Mouse (Mus musculus) neural tube, embryonic 11.5 days (tissue): ENCODE data around the gene Cenpm. TPM values are rescaled to one million over a fixed set of nuclear protein-coding genes. Genes with fewer than 3 reads are reported as not detected.

Experiments
- ATAC-seq: fragments of 200-750 bp; cut with Nextera tagmentation; 2 replicates; pipeline ENCODE4 v1.8.0; 2017; ENCODE audit warnings: moderate number of reproducible peaks, mild to moderate bottlenecking, moderate TSS enrichment, moderate library complexity; ENCODE audit not compliant: insufficient read depth, low FRiP score, low TSS enrichment
- DNase-seq: peaks from one replicate; pipeline ENCODE4 v3.0.0-alpha.2; 2015; ENCODE audit warnings: low spot score
- H3K27ac ChIP-seq: fragments of 300-500 bp; sonication (generic); 2 replicates; pipeline ENCODE4 v1.5.1; 2014; ENCODE audit warnings: low read depth, mild to moderate bottlenecking, low read length
- H3K27me3 ChIP-seq: fragments of 300-500 bp; sonication (generic); 2 replicates; pipeline ENCODE4 v1.6.1; 2014; ENCODE audit warnings: mild to moderate bottlenecking, low read length, mixed read lengths; ENCODE audit not compliant: control insufficient read depth, insufficient read depth
- H3K36me3 ChIP-seq: fragments of 300-500 bp; sonication (generic); 2 replicates; pipeline ENCODE4 v1.6.1; 2014; ENCODE audit warnings: mild to moderate bottlenecking, low read length, moderate library complexity, mixed read lengths; ENCODE audit not compliant: control insufficient read depth, insufficient read depth
- H3K4me1 ChIP-seq: fragments of 300-500 bp; sonication (generic); 2 replicates; pipeline ENCODE4 v1.6.1; 2014; ENCODE audit warnings: low read length, mixed read lengths; ENCODE audit not compliant: control insufficient read depth, insufficient read depth
- H3K4me2 ChIP-seq: fragments of 300-500 bp; sonication (generic); 2 replicates; pipeline ENCODE4 v1.6.1; 2014; ENCODE audit warnings: low read depth, mild to moderate bottlenecking, moderate library complexity
- H3K4me3 ChIP-seq: fragments of 300-500 bp; sonication (generic); 2 replicates; pipeline ENCODE4 v1.5.1; 2014; ENCODE audit warnings: low read depth, low read length
- H3K9ac ChIP-seq: fragments of 300-500 bp; sonication (generic); 2 replicates; pipeline ENCODE4 v1.6.1; 2014; ENCODE audit warnings: mild to moderate bottlenecking, low read length
- H3K9me3 ChIP-seq: fragments of 300-500 bp; sonication (generic); 2 replicates; pipeline ENCODE4 v1.6.1; 2016; ENCODE audit warnings: low read length; ENCODE audit not compliant: control insufficient read depth
- WGBS: fragments of 180-500 bp; shearing (Covaris S2); extraction: QIAGEN DNeasy Blood & Tissue Kit; methylation state at CpG from one replicate; pipeline ENCODE4 v1.1.7; 2014; 5-methylcytosine and 5-hydroxymethylcytosine counted together
- polyA plus RNA-seq: library from polyadenylated mRNA; unstranded; fragments of >200 nt; fragmentation: Nextera tagmentation; extraction: Ambion mirVana; gene quantifications from 2 replicates; pipeline ENCODE4 v1.2.1, GENCODE M21; 2014

The Cenpm gene
- polyA plus RNA-seq, 1 experiment from 2014 or later: 64.4 TPM

DNA sequence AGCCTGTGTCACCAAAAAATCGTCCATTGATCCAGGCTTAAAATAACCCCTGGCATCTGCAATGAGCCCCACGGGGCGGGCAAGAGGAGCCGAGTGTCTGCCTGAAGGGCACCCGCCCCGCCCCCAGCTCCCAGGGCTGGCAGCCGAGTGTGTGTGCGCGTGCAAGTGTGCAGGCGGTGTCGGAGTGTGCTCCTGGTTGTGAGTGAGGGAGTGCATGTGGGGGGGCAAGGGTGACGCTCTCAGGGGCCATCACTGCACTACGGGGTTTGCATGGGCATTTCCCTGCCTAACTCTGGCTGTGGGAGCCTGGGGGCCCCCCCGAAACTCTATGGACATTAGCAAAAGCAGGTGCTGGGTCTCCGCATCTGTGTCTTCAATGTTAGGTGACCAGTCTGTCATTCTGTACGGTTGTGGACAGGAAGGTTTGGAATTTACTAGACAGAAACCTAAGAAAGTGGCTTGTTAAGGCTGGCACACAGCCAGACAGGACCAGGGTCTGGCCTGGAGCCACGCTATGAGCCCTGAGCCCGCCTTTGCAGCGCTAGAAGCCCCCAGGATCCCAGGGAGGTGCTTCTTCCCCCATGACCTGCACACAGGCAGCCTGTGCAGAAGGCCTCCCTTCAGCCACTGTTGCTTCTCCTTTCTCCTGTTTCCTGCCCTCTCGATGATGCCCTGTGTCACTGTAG is 28.3 kb downstream of the Cenpm start:
- peaks cover 14% of the 10 kb centered on the region for H3K4me1 ChIP-seq
- no peak for DNase-seq
- no peak for ATAC-seq
- H3K27me3 ChIP-seq: peaks cover 36% of the 10 kb centered on the region
- no peak overlapping the region for H3K4me3 ChIP-seq
- no peaks in the 10 kb centered on the region for H3K9me3 ChIP-seq
- H3K27ac ChIP-seq: no peak overlapping the region
- H3K4me2 ChIP-seq: no peak overlapping the region
- WGBS: 56% methylated on average over 20 of the region's 20 CpGs
- H3K36me3 ChIP-seq: no peaks in the 10 kb centered on the region
- H3K9ac ChIP-seq: no peak overlapping the region

DNA sequence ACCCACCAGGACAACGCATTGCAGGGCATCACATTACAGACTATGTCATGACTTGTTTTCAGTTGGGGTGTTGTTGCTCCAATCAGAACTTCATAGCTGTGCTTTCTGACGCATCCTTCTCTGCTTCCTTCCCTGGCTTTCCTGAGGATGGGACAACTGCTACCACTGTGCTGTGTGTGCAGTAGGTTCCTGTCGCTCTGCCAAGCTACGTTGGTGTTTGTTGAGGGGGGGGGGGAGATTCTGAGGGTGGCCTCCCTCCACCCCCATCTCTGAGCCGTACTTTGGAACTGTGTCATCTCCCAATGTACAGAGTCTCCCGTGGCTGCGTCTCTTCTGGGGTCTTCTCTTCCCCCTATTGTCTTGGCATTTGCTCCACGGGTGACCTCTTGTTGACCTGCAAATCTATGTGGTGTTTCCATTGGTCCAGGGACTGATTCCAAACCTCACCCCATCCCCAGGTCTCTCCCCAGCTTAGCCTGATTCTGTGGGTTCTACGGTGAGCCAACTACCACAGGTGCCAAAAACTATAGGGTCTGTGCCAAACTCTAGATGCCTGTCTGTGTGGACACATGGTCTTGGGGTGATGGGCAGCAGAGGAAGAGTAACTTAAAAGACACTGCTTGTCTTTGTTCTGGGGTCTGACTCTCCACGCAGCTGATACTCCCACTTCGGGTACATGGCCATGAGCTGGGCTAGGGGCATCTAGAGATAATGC is 29.1 kb downstream of the Cenpm start:
- Histone ChIP-seq H3K36me3 (no peaks in the 10 kb centered on the region), H3K27ac (no peak overlapping the region), H3K9ac (no peak overlapping the region), H3K27me3 (peaks cover 44% of the 10 kb centered on the region), H3K4me3 (no peak overlapping the region), H3K4me1 (peaks cover 14% of the 10 kb centered on the region), H3K9me3 (no peaks in the 10 kb centered on the region), H3K4me2 (no peak overlapping the region)
- ATAC-seq (no peak), DNase-seq (no peak)
- 38% methylated on average over 11 of the region's 11 CpGs for WGBS

DNA sequence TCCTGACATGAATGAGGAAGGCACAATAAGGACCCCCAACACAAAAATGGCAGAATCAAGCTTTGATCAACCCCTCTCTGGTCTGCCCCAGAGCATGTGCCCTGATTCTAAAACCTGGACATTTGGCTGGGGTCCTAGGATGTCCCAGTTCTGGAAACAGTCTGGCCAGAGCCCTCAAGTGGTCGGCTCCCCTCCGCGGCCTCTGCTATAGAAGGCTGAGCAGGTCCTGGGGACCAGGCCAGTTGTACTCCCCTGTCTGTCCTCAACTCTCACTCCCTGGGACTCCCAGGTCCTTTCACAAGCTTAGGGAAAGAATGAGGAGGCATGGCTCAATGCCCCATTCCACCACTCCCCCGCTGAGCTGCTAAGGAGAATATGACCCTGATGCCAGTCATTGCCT is 31.3 kb downstream of the Cenpm start:
- WGBS: 1% methylated on average over 4 of the region's 4 CpGs
- Histone ChIP-seq H3K4me3 (no peak overlapping the region), H3K4me2 (no peak overlapping the region)

DNA sequence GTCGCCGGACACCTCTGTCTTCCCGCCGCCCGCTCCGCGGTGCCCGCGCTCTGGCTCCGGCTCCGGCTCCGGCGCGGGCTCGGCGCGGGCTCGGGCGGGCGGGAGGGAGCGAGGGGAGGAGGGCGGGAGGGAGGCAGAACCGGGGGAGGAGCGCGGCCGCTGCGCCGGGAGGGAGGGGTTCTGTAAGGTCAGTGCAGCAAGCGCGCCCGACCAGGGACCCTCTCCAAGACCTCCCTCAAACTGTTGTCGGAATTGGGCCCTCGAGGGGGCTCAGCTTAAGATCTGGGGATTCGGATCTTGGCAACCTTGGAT is 31.8 kb downstream of the Cenpm start, which contains the start of gene Shisa8:
Shisa8 (minus strand) TSS at position 64 of the 312 bp plus-strand sequence.
- DNase-seq: no peak
- ATAC-seq: no peak
- Histone ChIP-seq H3K4me3 (peak within 1 kb of the TSS; percentile 34), H3K9ac (peak within 1 kb of the TSS; percentile 26), H3K36me3 (no peaks in the 10 kb centered on the region), H3K27ac (no peak within 1 kb of the TSS), H3K9me3 (no peaks in the 10 kb centered on the region), H3K27me3 (peaks cover 64% of the 10 kb centered on the region), H3K4me2 (peak within 1 kb of the TSS; percentile 52), H3K4me1 (peaks cover 14% of the 10 kb centered on the region)
- WGBS: 0% methylated on average over 34 of the region's 34 CpGs

More for the DNA sequence above, 31.3 kb downstream of the Cenpm start:
- Histone ChIP-seq H3K9me3 (no peaks in the 10 kb centered on the region), H3K4me1 (peaks cover 14% of the 10 kb centered on the region), H3K27ac (no peak overlapping the region), H3K9ac (no peak overlapping the region), H3K36me3 (no peaks in the 10 kb centered on the region), H3K27me3 (peaks cover 59% of the 10 kb centered on the region)
- no peak for ATAC-seq
- DNase-seq: no peak

DNA sequence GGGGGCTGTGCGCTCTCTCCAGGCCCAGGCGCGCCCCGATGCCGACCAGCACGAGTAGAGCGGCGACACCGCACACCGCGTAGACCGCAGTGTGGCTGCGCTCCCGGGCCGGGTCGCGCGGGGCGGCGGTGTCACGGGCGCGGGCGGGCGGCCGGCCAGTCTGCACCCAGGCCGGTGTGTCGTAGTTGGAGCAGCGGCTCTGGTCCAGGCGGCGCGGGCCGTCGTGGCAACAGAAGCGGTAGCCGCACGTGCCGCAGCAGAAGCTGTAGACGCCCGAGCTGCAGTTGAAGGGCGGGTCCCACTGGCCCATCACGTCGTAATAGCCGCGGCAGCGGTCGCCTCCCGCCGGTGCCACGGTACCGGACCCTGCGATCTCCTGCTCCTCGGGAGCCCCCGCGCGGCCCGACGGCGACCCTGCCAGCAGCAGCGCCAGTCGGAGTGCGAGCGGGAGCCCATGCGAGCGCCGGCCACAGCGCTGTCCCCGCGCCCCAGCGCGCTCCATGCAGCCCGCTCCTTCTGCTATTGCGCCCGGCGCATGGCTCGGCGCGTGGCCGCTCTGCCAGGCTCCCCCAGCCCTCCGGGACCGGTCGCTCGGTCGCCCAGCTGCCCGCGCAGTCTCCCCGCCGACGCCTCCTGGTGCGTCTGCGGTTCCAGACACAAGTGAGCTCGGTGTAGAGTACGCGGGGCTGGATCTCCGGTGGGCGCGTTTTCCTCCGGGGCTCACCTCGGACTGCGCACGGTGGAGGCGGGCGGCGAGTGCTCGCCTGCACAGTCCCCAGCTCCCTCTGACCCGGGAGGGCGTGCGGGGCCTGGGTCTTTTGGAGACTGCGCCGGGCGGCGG is 32.4 kb downstream of the Cenpm start:
- Histone ChIP-seq H3K4me2 (peak overlapping the region; percentile 52), H3K4me3 (peak overlapping the region; percentile 34), H3K27ac (no peak overlapping the region), H3K4me1 (peaks cover 16% of the 10 kb centered on the region), H3K9ac (peak overlapping the region; percentile 26), H3K27me3 (peaks cover 68% of the 10 kb centered on the region), H3K36me3 (no peaks in the 10 kb centered on the region), H3K9me3 (no peaks in the 10 kb centered on the region)
- 0 out of 2 replicates have a peak, but pooled peaks have one; percentile 31 for ATAC-seq
- DNase-seq: no peak
- under 1% methylated on average over 102 of the region's 112 CpGs for WGBS

DNA sequence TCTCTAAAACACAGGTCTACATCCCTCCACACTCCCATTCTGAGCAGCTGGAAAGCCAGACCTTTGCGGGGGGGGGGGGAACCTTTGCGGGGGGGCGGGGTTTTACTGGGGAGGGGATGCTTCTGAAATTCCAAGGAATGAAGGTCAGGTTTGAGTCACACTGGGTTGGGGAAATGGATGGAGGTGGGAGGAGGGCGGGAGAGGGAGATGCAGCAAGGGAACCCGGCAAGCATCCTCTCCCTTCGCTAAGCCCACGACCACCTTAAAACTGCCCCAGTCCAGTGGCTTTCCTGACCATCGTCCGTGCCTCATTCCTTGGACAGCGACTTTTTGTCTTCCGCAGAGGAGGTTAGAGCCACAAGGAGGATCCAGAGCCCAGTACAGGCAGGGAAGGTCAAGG is 33.3 kb downstream of the Cenpm start:
- DNase-seq (no peak), ATAC-seq (no peak)
- H3K27me3 ChIP-seq: peaks cover 77% of the 10 kb centered on the region
- H3K9me3 ChIP-seq: no peaks in the 10 kb centered on the region
- H3K4me3 ChIP-seq: peak overlapping the region; percentile 34; the same call in 1 of the 2 replicates
- H3K9ac ChIP-seq: no peak overlapping the region; the same call in 1 of the 2 replicates
- H3K36me3 ChIP-seq: no peaks in the 10 kb centered on the region
- H3K27ac ChIP-seq: no peak overlapping the region
- H3K4me1 ChIP-seq: peaks cover 23% of the 10 kb centered on the region
- peak overlapping the region; percentile 52 for H3K4me2 ChIP-seq
- 1% methylated on average over 11 of the region's 11 CpGs for WGBS

DNA sequence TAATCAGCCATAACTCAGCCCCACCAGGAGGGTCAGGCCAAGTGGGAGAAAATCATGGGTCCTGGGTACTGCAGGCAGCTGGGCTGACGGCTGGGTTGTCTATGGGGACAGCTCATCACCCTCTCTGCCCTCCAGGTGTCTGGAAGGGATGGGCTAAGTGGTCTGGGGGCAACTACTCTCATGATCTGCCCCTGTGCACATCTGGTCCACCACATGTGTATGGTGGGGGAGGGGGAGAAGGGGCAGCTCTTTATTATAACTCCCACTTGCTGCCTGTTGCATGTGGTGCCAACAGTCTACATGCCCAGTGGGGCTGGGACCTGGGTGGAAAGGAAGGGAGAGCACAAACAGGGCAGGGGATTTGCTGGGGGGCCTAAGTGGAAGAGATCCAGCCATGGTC is 33.7 kb downstream of the Cenpm start:
- Histone ChIP-seq H3K4me3 (no peak overlapping the region), H3K4me1 (peaks cover 23% of the 10 kb centered on the region)

DNA sequence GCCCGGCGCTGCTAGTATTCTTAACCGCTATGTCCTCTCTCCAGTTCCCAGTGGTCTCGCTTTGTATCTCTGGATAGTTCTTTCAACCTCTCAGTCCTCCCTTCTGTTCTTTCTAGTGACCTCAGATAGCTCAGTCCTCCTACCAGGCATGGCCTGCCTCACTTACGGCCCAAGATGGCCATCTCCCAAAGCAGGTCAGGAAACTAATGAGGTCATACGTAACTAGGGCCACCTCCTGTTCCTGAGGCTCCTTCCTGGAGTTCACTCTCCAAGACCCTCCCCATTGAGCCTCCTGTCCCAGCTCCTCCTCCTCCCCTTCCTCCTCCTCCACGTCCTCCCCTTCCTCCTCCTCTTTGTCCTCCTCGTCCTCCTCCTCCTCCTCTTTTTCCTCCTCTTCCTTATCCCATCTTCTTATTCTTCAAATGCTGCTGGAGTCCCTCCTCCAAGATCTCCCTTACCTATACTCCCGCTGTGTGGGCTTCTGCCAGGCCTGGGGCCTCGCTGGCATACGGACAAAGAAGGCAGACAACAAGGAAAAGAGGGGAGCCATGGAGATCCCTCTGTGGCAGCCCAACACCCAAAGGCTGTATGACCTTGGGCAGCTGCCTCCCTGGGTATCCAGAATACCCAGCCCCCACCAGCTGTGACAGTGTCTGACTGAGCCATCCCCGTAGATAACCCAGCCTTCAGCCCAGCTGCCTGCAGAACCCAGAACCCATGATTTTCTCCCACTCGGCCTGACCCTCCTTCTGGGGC is 35.1 kb downstream of the Cenpm start:
- H3K36me3 ChIP-seq: peaks cover 6% of the 10 kb centered on the region; the same call in 1 of the 2 replicates
- peaks cover 70% of the 10 kb centered on the region for H3K27me3 ChIP-seq
- H3K4me3 ChIP-seq: no peak overlapping the region
- WGBS: 81% methylated on average over 13 of the region's 13 CpGs
- no peak overlapping the region for H3K27ac ChIP-seq
- DNase-seq: no peak
- H3K4me2 ChIP-seq: no peak overlapping the region
- peaks cover 23% of the 10 kb centered on the region for H3K4me1 ChIP-seq
- ATAC-seq: no peak
- no peaks in the 10 kb centered on the region for H3K9me3 ChIP-seq
- no peak overlapping the region for H3K9ac ChIP-seq

More for the DNA sequence above, 33.7 kb downstream of the Cenpm start:
- no peak for ATAC-seq
- no peaks in the 10 kb centered on the region for H3K9me3 ChIP-seq
- H3K27me3 ChIP-seq: peaks cover 82% of the 10 kb centered on the region
- no peak for DNase-seq
- no peaks in the 10 kb centered on the region for H3K36me3 ChIP-seq
- no peak overlapping the region for H3K4me2 ChIP-seq
- WGBS: 47% methylated on average over 1 of the region's 1 CpGs
- H3K9ac ChIP-seq: no peak overlapping the region
- H3K27ac ChIP-seq: no peak overlapping the region
